Mouse (Mus musculus) stomach, postnatal 0 days (tissue): Measurements from ENCODE around the gene Bag3. TPM values are rescaled to one million over a fixed set of nuclear protein-coding genes. Genes with fewer than 3 reads are reported as not detected.
A peak's percentile ranks its signal among the peaks of the same experiment; 100 is the strongest.

Source experiments
- ATAC-seq: fragments of 200-750 bp; cut with Nextera tagmentation; 2 replicates; pipeline ENCODE4 v1.8.0; 2017; ENCODE audit not compliant: low FRiP score, low TSS enrichment
- DNase-seq: peaks from one replicate; pipeline ENCODE4 v3.0.0-alpha.2; 2016; ENCODE audit warnings: low spot score
- H3K27ac ChIP-seq: fragments of 300-500 bp; sonication (generic); replicated peaks from 2 replicates; pipeline ENCODE4 v1.5.1; 2014; ENCODE audit warnings: mild to moderate bottlenecking, control low read depth
- H3K27me3 ChIP-seq: fragments of 300-500 bp; sonication (generic); 2 replicates; pipeline ENCODE4 v1.6.1; 2014; ENCODE audit warnings: low read length; ENCODE audit not compliant: control insufficient read depth, insufficient read depth
- H3K36me3 ChIP-seq: fragments of 300-500 bp; sonication (generic); 2 replicates; pipeline ENCODE4 v1.6.1; 2014; ENCODE audit warnings: low read length, mixed read lengths; ENCODE audit not compliant: control insufficient read depth, insufficient read depth
- H3K4me1 ChIP-seq: fragments of 300-500 bp; sonication (generic); replicated peaks from 2 replicates; pipeline ENCODE4 v1.6.1; 2014; ENCODE audit warnings: antibody characterized with exemption; ENCODE audit not compliant: control insufficient read depth, insufficient read depth
- H3K4me2 ChIP-seq: fragments of 300-500 bp; sonication (generic); replicated peaks from 2 replicates; pipeline ENCODE4 v1.6.1; 2014; ENCODE audit warnings: low read depth, mild to moderate bottlenecking, control low read depth, moderate library complexity
- H3K4me3 ChIP-seq: fragments of 300-500 bp; sonication (generic); 2 replicates; pipeline ENCODE4 v1.5.1; 2014; ENCODE audit warnings: low read depth, low read length, control low read depth
- H3K9ac ChIP-seq: fragments of 300-500 bp; sonication (generic); 2 replicates; pipeline ENCODE4 v1.6.1; 2014; ENCODE audit warnings: mild to moderate bottlenecking, low read length, control low read depth, mixed read lengths
- H3K9me3 ChIP-seq: fragments of 300-500 bp; sonication (generic); 2 replicates; pipeline ENCODE4 v1.6.1; 2016; ENCODE audit warnings: low read length; ENCODE audit not compliant: control insufficient read depth
- CTCF ChIP-seq: IDR thresholded peaks from 2 replicates; pipeline ENCODE4 v1.5.1; 2016; ENCODE audit warnings: antibody characterized with exemption, low read depth, mild to moderate bottlenecking, moderate library complexity
- EP300 ChIP-seq: optimal IDR thresholded peaks from 2 replicates; pipeline ENCODE3; 2016; ENCODE audit warnings: antibody characterized with exemption
- WGBS: fragments of 180-500 bp; shearing (Covaris S2); extraction: QIAGEN DNeasy Blood & Tissue Kit; methylation state at CpG from one replicate; pipeline ENCODE4 v1.1.7; 2014; 5-methylcytosine and 5-hydroxymethylcytosine counted together
- polyA plus RNA-seq: library from polyadenylated mRNA; unstranded; fragments of >200 nt; fragmentation: Nextera tagmentation; extraction: Ambion mirVana; gene quantifications from 2 replicates; pipeline ENCODE4 v1.2.1, GENCODE M21; 2015

Bag3 gene
- polyA plus RNA-seq, 1 experiment from 2014 or later: 17.7 TPM

GRCm38 (mm10) chr7:128538769-128539168, 15.4 kb downstream of the Bag3 start:
- no peaks in the 10 kb centered on the region for H3K9me3 ChIP-seq
- WGBS: 60% methylated on average over 5 of the region's 5 CpGs
- H3K9ac ChIP-seq: no peak overlapping the region
- H3K27me3 ChIP-seq: no peaks in the 10 kb centered on the region
- H3K27ac ChIP-seq: peak overlapping the region; percentile 69
- H3K4me1 ChIP-seq: peaks cover 11% of the 10 kb centered on the region
- no peak overlapping the region for H3K4me2 ChIP-seq
- DNase-seq (no peak), ATAC-seq (no peak)
- TF ChIP-seq CTCF (no peak), EP300 (no peak)
- H3K4me3 ChIP-seq: no peak overlapping the region
- peaks cover 10% of the 10 kb centered on the region for H3K36me3 ChIP-seq

GRCm38 (mm10) chr7:128540111-128540510, 16.7 kb downstream of the Bag3 start:
- H3K9ac ChIP-seq: no peak overlapping the region
- H3K9me3 ChIP-seq: no peaks in the 10 kb centered on the region
- no peaks in the 10 kb centered on the region for H3K27me3 ChIP-seq
- TF ChIP-seq EP300 (no peak), CTCF (no peak)
- WGBS: 94% methylated on average over 13 of the region's 13 CpGs
- peak overlapping the region; percentile 67 for H3K27ac ChIP-seq
- ATAC-seq: no peak
- no peak overlapping the region for H3K4me2 ChIP-seq
- DNase-seq: no peak
- H3K36me3 ChIP-seq: peaks cover 10% of the 10 kb centered on the region
- H3K4me3 ChIP-seq: no peak overlapping the region
- H3K4me1 ChIP-seq: peaks cover 7% of the 10 kb centered on the region

- H3K4me2 ChIP-seq: no peak overlapping the region
- DNase-seq (no peak), ATAC-seq (no peak)
- no peak overlapping the region for H3K4me3 ChIP-seq
- H3K9me3 ChIP-seq: no peaks in the 10 kb centered on the region
- peaks cover 7% of the 10 kb centered on the region; the same call in 1 of the 2 replicates for H3K4me1 ChIP-seq
- H3K36me3 ChIP-seq: peaks cover 11% of the 10 kb centered on the region
- H3K27me3 ChIP-seq: no peaks in the 10 kb centered on the region
- TF ChIP-seq EP300 (no peak), CTCF (no peak)
- WGBS: 76% methylated on average over 16 of the region's 16 CpGs
- H3K27ac ChIP-seq: peak overlapping the region; percentile 67
- no peak overlapping the region for H3K9ac ChIP-seq
Observed at GRCm38 (mm10) chr7:128540734-128541133, 17.3 kb downstream of the Bag3 start.

DNA sequence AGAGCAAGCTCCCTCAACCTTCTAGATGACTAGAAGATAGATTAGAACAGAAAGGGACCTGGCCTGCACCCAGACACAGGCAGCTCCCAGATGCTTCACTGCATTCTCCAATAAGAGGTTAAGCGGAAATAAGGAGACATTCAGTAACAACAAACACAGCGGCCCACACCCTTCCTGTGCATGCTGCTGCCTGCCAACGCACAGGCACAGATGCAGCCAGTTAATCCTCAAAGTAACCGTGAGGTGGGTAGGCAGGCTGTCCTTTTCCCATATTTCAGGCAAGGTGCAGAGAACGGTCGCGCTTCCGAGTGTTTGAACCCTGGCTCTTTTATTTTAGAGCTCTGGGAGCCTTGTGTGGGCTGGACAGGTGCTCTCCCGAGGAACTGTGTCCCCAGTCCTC, 17.8 kb downstream of the Bag3 start:
- DNase-seq: no peak
- Histone ChIP-seq H3K27me3 (no peaks in the 10 kb centered on the region), H3K4me3 (no peak overlapping the region), H3K36me3 (peaks cover 15% of the 10 kb centered on the region), H3K4me2 (no peak overlapping the region; the same call in 1 of the 2 replicates), H3K27ac (peak overlapping the region; percentile 67), H3K4me1 (peaks cover 7% of the 10 kb centered on the region; the same call in 1 of the 2 replicates), H3K9ac (no peak overlapping the region), H3K9me3 (no peaks in the 10 kb centered on the region)
- TF ChIP-seq CTCF (no peak), EP300 (peak; percentile 45)
- WGBS: 45% methylated on average over 9 of the region's 9 CpGs
- no peak; the same call in 1 of the 2 replicates for ATAC-seq

GRCm38 (mm10) chr7:128541771-128542170, 18.4 kb downstream of the Bag3 start:
- H3K27ac ChIP-seq: no peak overlapping the region; the same call in 1 of the 2 replicates
- no peak overlapping the region for H3K9ac ChIP-seq
- H3K27me3 ChIP-seq: no peaks in the 10 kb centered on the region
- ATAC-seq: no peak
- WGBS: 80% methylated on average over 17 of the region's 17 CpGs
- peaks cover 18% of the 10 kb centered on the region for H3K36me3 ChIP-seq
- DNase-seq: no peak
- TF ChIP-seq EP300: no peak
- no peak for TF ChIP-seq CTCF
- H3K4me1 ChIP-seq: peaks cover 7% of the 10 kb centered on the region; the same call in 1 of the 2 replicates
- no peak overlapping the region for H3K4me3 ChIP-seq
- H3K9me3 ChIP-seq: no peaks in the 10 kb centered on the region
- no peak overlapping the region; the same call in 1 of the 2 replicates for H3K4me2 ChIP-seq

DNA sequence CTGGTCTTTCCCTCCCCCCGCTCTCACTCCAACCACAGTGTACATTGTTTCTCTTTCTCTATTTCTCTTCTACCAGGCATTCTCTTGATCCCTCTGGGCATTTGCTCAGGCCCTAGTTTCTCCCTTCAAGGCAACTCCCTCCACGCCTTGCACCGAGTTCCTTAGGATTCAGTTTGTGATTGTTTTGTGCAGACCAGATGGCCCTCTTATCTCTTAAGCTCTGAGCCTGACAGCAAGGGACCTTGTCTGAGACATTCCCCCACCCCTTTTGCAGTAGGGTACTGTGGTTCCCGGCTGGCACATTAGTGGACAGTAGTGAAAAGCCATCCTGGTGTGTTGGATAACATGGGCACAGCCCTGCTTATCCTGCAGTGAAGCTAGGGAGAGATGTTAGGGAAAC, 19.1 kb downstream of the Bag3 start:
- no peaks in the 10 kb centered on the region for H3K27me3 ChIP-seq
- no peak overlapping the region for H3K27ac ChIP-seq
- WGBS: 45% methylated on average over 4 of the region's 4 CpGs
- peaks cover 7% of the 10 kb centered on the region; the same call in 1 of the 2 replicates for H3K4me1 ChIP-seq
- H3K4me2 ChIP-seq: no peak overlapping the region
- DNase-seq (no peak), ATAC-seq (no peak)
- H3K9me3 ChIP-seq: no peaks in the 10 kb centered on the region
- no peak overlapping the region for H3K9ac ChIP-seq
- peaks cover 21% of the 10 kb centered on the region for H3K36me3 ChIP-seq
- H3K4me3 ChIP-seq: no peak overlapping the region
- TF ChIP-seq CTCF (no peak), EP300 (no peak)
